Mouse (Mus musculus) forebrain, embryonic 14.5 days (tissue): Measurements from ENCODE around the gene Hsd3b6. TPM values are rescaled to one million over a fixed set of nuclear protein-coding genes. Genes with fewer than 3 reads are reported as not detected.

Source experiments
- ATAC-seq: fragments of 200-750 bp; cut with Nextera tagmentation; 2 replicates; pipeline ENCODE4 v1.8.0; 2017; ENCODE audit warnings: mild to moderate bottlenecking, moderate library complexity
- DNase-seq: peaks from one replicate; pipeline ENCODE4 v3.0.0-alpha.2; 2015; ENCODE audit warnings: low spot score
- H3K27ac ChIP-seq: fragments of 300-500 bp; sonication (generic); 2 replicates; pipeline ENCODE4 v1.5.1; 2014; ENCODE audit warnings: low read depth, mild to moderate bottlenecking, control low read depth, low read length, moderate library complexity
- H3K27me3 ChIP-seq: fragments of 300-500 bp; sonication (generic); replicated peaks from 2 replicates; pipeline ENCODE4 v1.6.1; 2014; ENCODE audit warnings: low read length, control low read depth, mixed read lengths; ENCODE audit not compliant: control insufficient read depth, insufficient read depth
- H3K36me3 ChIP-seq: fragments of 300-500 bp; sonication (generic); 2 replicates; pipeline ENCODE4 v1.6.1; 2014; ENCODE audit warnings: low read length, control low read depth; ENCODE audit not compliant: control insufficient read depth, insufficient read depth
- H3K4me1 ChIP-seq: fragments of 300-500 bp; sonication (generic); 2 replicates; pipeline ENCODE4 v1.6.1; 2014; ENCODE audit warnings: antibody characterized with exemption, low read length, control low read depth; ENCODE audit not compliant: control insufficient read depth, insufficient read depth
- H3K4me2 ChIP-seq: fragments of 300-500 bp; sonication (generic); 2 replicates; pipeline ENCODE4 v1.6.1; 2014; ENCODE audit warnings: mild to moderate bottlenecking, control low read depth, low read length
- H3K4me3 ChIP-seq: fragments of 300-500 bp; sonication (generic); 2 replicates; pipeline ENCODE4 v1.5.1; 2014; ENCODE audit warnings: low read depth, low read length, control low read depth
- H3K9ac ChIP-seq: fragments of 300-500 bp; sonication (generic); 2 replicates; pipeline ENCODE4 v1.6.1; 2014; ENCODE audit warnings: mild to moderate bottlenecking, low read length, control low read depth, moderate library complexity
- H3K9me3 ChIP-seq: fragments of 300-500 bp; sonication (generic); replicated peaks from 2 replicates; pipeline ENCODE4 v1.6.1; 2016; ENCODE audit warnings: low read length, control low read depth, mixed read lengths; ENCODE audit not compliant: control insufficient read depth
- WGBS: fragments of 180-500 bp; shearing (Covaris S2); extraction: QIAGEN DNeasy Blood & Tissue Kit; methylation state at CpG from one replicate; pipeline ENCODE4 v1.1.7; 2014; 5-methylcytosine and 5-hydroxymethylcytosine counted together
- polyA plus RNA-seq: library from polyadenylated mRNA; unstranded; fragments of >200 nt; fragmentation: Nextera tagmentation; extraction: Ambion mirVana; gene quantifications from 2 replicates; pipeline ENCODE4 v1.2.1, GENCODE M21; 2014

Hsd3b6 gene
- polyA plus RNA-seq, result 0.49 and 0.67 TPM in 2 replicates

DNA sequence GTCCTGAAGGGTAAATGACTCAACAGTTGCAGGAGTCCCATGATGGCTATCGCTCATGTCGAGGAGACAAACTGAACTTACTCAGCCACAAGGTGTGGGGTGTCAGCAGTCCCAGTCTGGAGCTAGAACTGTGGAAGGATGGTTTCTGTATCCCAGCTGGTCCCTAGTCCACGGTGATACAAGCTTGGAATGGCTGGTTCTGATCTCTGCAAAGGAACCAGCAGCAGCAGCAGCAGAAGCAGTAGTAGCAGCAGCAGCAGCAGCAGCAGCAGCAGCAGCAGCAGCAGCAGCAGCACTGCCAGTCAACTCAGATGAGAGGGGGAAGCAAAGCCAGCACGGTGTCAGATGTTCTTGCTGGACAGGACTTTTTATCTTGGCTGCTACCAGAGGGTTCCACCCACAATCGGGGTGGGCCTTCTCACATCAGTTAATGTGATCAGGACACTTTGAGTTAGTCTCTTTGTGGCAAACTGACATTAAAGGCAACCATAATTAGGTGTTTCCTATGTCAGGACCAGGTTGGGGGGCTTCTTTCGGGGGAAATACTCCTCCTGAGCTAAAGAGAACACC, at the start of gene Hsd3b6:
Gene Hsd3b6, minus strand, starts transcription at position 343 of the 570 bp plus-strand sequence.
- no peaks in the 10 kb centered on the region for H3K4me1 ChIP-seq
- no peak within 1 kb of the TSS for H3K27ac ChIP-seq
- 81% methylated on average over 6 of the region's 6 CpGs for WGBS
- H3K4me3 ChIP-seq, result no peak within 1 kb of the TSS
- no peak within 1 kb of the TSS for H3K4me2 ChIP-seq
- no peak within 1 kb of the TSS for H3K9ac ChIP-seq
- H3K36me3 ChIP-seq, result no peaks in the 10 kb centered on the region
- H3K9me3 ChIP-seq, result no peaks in the 10 kb centered on the region
- H3K27me3 ChIP-seq, result no peaks in the 10 kb centered on the region
- ATAC-seq, result no peak
- DNase-seq, result no peak

- Histone ChIP-seq H3K9me3 (no peaks in the 10 kb centered on the region), H3K27me3 (no peaks in the 10 kb centered on the region), H3K27ac (no peak overlapping the region), H3K9ac (no peak overlapping the region), H3K4me1 (no peaks in the 10 kb centered on the region), H3K4me2 (no peak overlapping the region), H3K4me3 (no peak overlapping the region), H3K36me3 (no peaks in the 10 kb centered on the region)
- DNase-seq (no peak), ATAC-seq (no peak)
- 95% methylated on average over 1 of the region's 1 CpGs for WGBS
Observed at GRCm38 (mm10) chr3:98862800-98863199, 48.6 kb upstream of the Hsd3b6 start.

GRCm38 (mm10) chr3:98859576-98859975, 45.3 kb upstream of the Hsd3b6 start, which contains the start of gene Hsd3b1:
TSS of gene Hsd3b1 (minus strand) at chr3:98859794.
- Histone ChIP-seq H3K4me2 (no peak within 1 kb of the TSS), H3K27me3 (no peaks in the 10 kb centered on the region), H3K27ac (no peak within 1 kb of the TSS), H3K36me3 (no peaks in the 10 kb centered on the region), H3K9ac (no peak within 1 kb of the TSS), H3K9me3 (no peaks in the 10 kb centered on the region), H3K4me1 (no peaks in the 10 kb centered on the region), H3K4me3 (no peak within 1 kb of the TSS)
- WGBS, result 87% methylated on average over 3 of the region's 3 CpGs
- ATAC-seq (no peak), DNase-seq (no peak)

DNA sequence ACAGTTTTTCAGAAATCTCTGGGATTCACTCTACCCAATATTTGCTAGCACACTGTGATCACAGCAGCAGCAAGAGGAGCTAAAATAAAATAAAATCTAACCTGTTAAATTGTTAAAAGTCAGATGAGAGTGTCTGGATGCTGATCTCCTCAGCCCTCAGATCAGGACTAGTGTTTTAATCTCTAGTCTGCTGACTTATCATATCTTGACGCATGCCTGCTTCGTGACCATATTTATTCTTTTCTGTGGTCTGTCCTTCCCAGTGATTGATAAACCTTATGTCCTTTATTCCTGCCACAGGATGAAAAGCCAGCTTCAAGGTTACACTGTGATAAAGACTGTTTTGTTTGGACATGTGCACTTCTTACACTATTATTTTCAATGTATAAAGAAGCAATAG, 43.8 kb upstream of the Hsd3b6 start:
- DNase-seq, result no peak
- Histone ChIP-seq H3K9ac (no peak overlapping the region), H3K9me3 (no peaks in the 10 kb centered on the region), H3K4me3 (no peak overlapping the region), H3K4me2 (no peak overlapping the region), H3K4me1 (no peaks in the 10 kb centered on the region), H3K27ac (no peak overlapping the region), H3K27me3 (no peaks in the 10 kb centered on the region), H3K36me3 (no peaks in the 10 kb centered on the region)
- ATAC-seq, result no peak
- 92% methylated on average over 2 of the region's 2 CpGs for WGBS

DNA sequence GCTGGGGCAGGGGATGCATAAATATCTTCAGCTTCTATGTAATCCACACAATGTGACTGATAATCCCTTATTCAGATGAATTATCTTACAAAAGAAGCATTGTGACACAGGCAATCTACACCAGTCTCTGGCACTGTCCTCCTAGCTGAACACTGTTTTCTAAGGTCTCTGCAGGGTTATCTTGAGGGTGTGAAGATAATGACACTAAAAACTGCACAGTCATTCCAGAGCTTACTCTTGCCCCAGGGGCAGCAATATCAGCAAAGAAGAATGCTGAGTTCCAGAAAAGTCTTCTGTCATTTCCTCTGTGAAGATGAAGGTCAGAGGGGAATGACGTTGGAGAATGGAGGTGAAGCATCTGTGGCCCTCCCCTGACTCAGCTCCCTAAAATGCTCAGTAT, 42.6 kb upstream of the Hsd3b6 start:
- H3K4me1 ChIP-seq, result no peaks in the 10 kb centered on the region
- H3K9me3 ChIP-seq, result no peaks in the 10 kb centered on the region
- H3K27me3 ChIP-seq, result no peaks in the 10 kb centered on the region
- no peaks in the 10 kb centered on the region for H3K36me3 ChIP-seq
- no peak overlapping the region for H3K4me2 ChIP-seq
- H3K4me3 ChIP-seq, result no peak overlapping the region
- H3K9ac ChIP-seq, result no peak overlapping the region
- no peak overlapping the region for H3K27ac ChIP-seq
- no peak for DNase-seq
- ATAC-seq, result no peak
- 85% methylated on average over 1 of the region's 1 CpGs for WGBS

DNA sequence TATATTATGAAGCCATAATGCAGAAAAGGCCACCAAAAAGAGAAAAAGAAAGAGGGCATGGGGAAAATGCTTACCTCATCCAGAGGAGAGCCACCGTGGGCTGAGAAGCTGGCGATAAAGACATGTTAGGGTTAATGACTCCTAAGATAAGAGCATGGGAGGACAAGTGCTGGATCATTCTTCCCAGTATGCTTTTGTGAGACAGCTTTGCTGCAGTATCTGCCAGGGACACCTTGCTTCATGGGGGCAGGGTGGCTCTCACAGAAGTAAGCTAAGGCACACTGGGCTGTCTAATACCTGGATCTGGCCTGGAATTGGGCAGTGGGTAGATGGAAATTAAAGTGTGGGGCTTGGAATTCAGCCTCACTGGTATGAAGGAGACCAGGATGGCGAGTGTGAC, 40.9 kb upstream of the Hsd3b6 start:
- H3K9ac ChIP-seq, result no peak overlapping the region
- DNase-seq, result no peak
- no peaks in the 10 kb centered on the region for H3K27me3 ChIP-seq
- H3K4me1 ChIP-seq, result no peaks in the 10 kb centered on the region
- H3K4me2 ChIP-seq, result no peak overlapping the region
- H3K27ac ChIP-seq, result no peak overlapping the region
- H3K4me3 ChIP-seq, result no peak overlapping the region
- H3K36me3 ChIP-seq, result no peaks in the 10 kb centered on the region
- WGBS, result 89% methylated on average over 3 of the region's 3 CpGs
- no peaks in the 10 kb centered on the region for H3K9me3 ChIP-seq
- ATAC-seq, result no peak

GRCm38 (mm10) chr3:98853685-98854084, 39.4 kb upstream of the Hsd3b6 start:
- H3K4me1 ChIP-seq, result no peaks in the 10 kb centered on the region
- H3K36me3 ChIP-seq, result no peaks in the 10 kb centered on the region
- H3K4me2 ChIP-seq, result no peak overlapping the region
- H3K9me3 ChIP-seq, result no peaks in the 10 kb centered on the region
- no peak overlapping the region for H3K4me3 ChIP-seq
- WGBS, result 45% methylated on average over 1 of the region's 1 CpGs
- no peak overlapping the region for H3K9ac ChIP-seq
- ATAC-seq (no peak), DNase-seq (no peak)
- no peak overlapping the region for H3K27ac ChIP-seq
- no peaks in the 10 kb centered on the region for H3K27me3 ChIP-seq

GRCm38 (mm10) chr3:98853051-98853450, 38.8 kb upstream of the Hsd3b6 start:
- Histone ChIP-seq H3K27ac (no peak overlapping the region), H3K4me1 (no peaks in the 10 kb centered on the region), H3K4me3 (no peak overlapping the region), H3K27me3 (no peaks in the 10 kb centered on the region), H3K9me3 (no peaks in the 10 kb centered on the region), H3K9ac (no peak overlapping the region), H3K36me3 (no peaks in the 10 kb centered on the region), H3K4me2 (no peak overlapping the region)
- DNase-seq (no peak), ATAC-seq (no peak)
- WGBS, result 94% methylated on average over 3 of the region's 3 CpGs

DNA sequence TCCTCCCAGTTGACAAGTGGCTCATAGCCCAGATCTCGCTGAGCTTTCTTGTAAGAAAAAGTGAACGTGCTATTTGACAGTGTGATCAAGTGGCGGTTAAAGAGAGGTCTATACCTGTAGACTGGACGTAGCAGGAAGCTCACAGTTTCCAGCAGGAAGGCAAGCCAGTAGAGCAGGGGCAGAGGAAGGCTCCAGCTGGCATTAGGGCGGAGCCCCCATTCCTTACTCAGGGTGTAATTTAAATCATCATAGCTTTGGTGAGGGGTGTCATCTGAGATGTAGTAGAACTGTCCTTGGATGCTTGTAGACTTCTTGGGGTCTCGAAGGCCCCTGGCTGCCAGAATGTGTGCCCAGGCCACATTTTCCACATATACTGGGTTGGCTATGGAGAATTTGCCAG, 38.4 kb upstream of the Hsd3b6 start:
- DNase-seq, result no peak
- ATAC-seq, result no peak
- no peak overlapping the region for H3K9ac ChIP-seq
- H3K4me1 ChIP-seq, result no peaks in the 10 kb centered on the region
- no peak overlapping the region for H3K27ac ChIP-seq
- no peak overlapping the region for H3K4me2 ChIP-seq
- no peaks in the 10 kb centered on the region for H3K9me3 ChIP-seq
- no peaks in the 10 kb centered on the region for H3K36me3 ChIP-seq
- H3K4me3 ChIP-seq, result no peak overlapping the region
- no peaks in the 10 kb centered on the region for H3K27me3 ChIP-seq
- 92% methylated on average over 6 of the region's 6 CpGs for WGBS
